Mouse (Mus musculus): ENCODE measurements at regions not wholly inside any gene's neighbourhood (a gene's known extent, or its start where the extent isn't known, plus 50 kb on each side); places are given as distances from the start of the nearest gene placed in this dataset.

GRCm38 (mm10) chr11:27025500-27025899 lies 431.7 kb upstream of the Vrk2 start:
- no peaks in the 10 kb centered on the region for H3K4me1 ChIP-seq (ENCODE audit: control insufficient read depth, insufficient read depth, low read length)
- no peaks in the 10 kb centered on the region for H3K27me3 ChIP-seq (ENCODE audit: control insufficient read depth, insufficient read depth, low read length)
- no peak for ATAC-seq (replicated peaks; ENCODE audit: insufficient number of reproducible peaks, low FRiP score, low TSS enrichment)
- no peaks in the 10 kb centered on the region for H3K9me3 ChIP-seq (replicated peaks; ENCODE audit: control insufficient read depth, low read length)
- H3K4me2 ChIP-seq, result no peak overlapping the region
- H3K36me3 ChIP-seq (ENCODE audit: control insufficient read depth, insufficient read depth, low read length), result no peaks in the 10 kb centered on the region
- no peak overlapping the region for H3K9ac ChIP-seq (ENCODE audit: low read depth, low read length)
- H3K4me3 ChIP-seq (ENCODE audit: low read depth, low read length), result no peak overlapping the region
- 83% methylated on average over 2 of the region's 2 CpGs for WGBS (ENCODE audit: insufficient replicate concordance)
- no peak overlapping the region for H3K27ac ChIP-seq (ENCODE audit: low read depth, low read length)

- Histone ChIP-seq H3K9me3 (replicated peaks; ENCODE audit: control insufficient read depth, low read length) (no peaks in the 10 kb centered on the region), H3K36me3 (ENCODE audit: control insufficient read depth, insufficient read depth, low read length) (no peaks in the 10 kb centered on the region), H3K27me3 (ENCODE audit: control insufficient read depth, insufficient read depth, low read length) (no peaks in the 10 kb centered on the region), H3K27ac (ENCODE audit: low read depth, low read length) (no peak overlapping the region), H3K4me2 (no peak overlapping the region), H3K9ac (ENCODE audit: low read depth, low read length) (no peak overlapping the region), H3K4me3 (ENCODE audit: low read depth, low read length) (no peak overlapping the region), H3K4me1 (ENCODE audit: control insufficient read depth, insufficient read depth, low read length) (no peaks in the 10 kb centered on the region)
- ATAC-seq (replicated peaks; ENCODE audit: insufficient number of reproducible peaks, low FRiP score, low TSS enrichment), result no peak; the same call in 1 of the 2 replicates
- 23% methylated on average over 3 of the region's 3 CpGs for WGBS (ENCODE audit: insufficient replicate concordance)
These were observed 402.7 kb upstream of the Vrk2 start for GRCm38 (mm10) chr11:26996292-26997099.

- H3K9me3 ChIP-seq (replicated peaks; ENCODE audit: control insufficient read depth, low read length), result no peaks in the 10 kb centered on the region
- no peak for ATAC-seq (replicated peaks; ENCODE audit: insufficient number of reproducible peaks, low FRiP score, low TSS enrichment)
- H3K9ac ChIP-seq (ENCODE audit: low read depth, low read length), result no peak overlapping the region
- H3K4me1 ChIP-seq (ENCODE audit: control insufficient read depth, insufficient read depth, low read length), result no peaks in the 10 kb centered on the region
- no peak overlapping the region for H3K27ac ChIP-seq (ENCODE audit: low read depth, low read length)
- H3K36me3 ChIP-seq (ENCODE audit: control insufficient read depth, insufficient read depth, low read length), result no peaks in the 10 kb centered on the region
- H3K4me3 ChIP-seq (ENCODE audit: low read depth, low read length), result no peak overlapping the region
- H3K27me3 ChIP-seq (ENCODE audit: control insufficient read depth, insufficient read depth, low read length), result no peaks in the 10 kb centered on the region
- no peak overlapping the region for H3K4me2 ChIP-seq
- WGBS (ENCODE audit: insufficient replicate concordance), result 74% methylated on average over 7 of the region's 7 CpGs
These were observed 387.4 kb upstream of the Vrk2 start for GRCm38 (mm10) chr11:26981216-26981615.

GRCm38 (mm10) chr11:26972533-26973081 lies 378.8 kb upstream of the Vrk2 start:
- ATAC-seq (replicated peaks; ENCODE audit: insufficient number of reproducible peaks, low FRiP score, low TSS enrichment), result no peak
- no peaks in the 10 kb centered on the region for H3K9me3 ChIP-seq (replicated peaks; ENCODE audit: control insufficient read depth, low read length)
- H3K4me2 ChIP-seq, result no peak overlapping the region
- no peak overlapping the region for H3K9ac ChIP-seq (ENCODE audit: low read depth, low read length)
- no peak overlapping the region for H3K4me3 ChIP-seq (ENCODE audit: low read depth, low read length)
- whole genome bisulfite sequencing (ENCODE audit: insufficient replicate concordance), result 76% methylated on average over 8 of the region's 8 CpGs
- no peak overlapping the region for H3K27ac ChIP-seq (ENCODE audit: low read depth, low read length)
- H3K27me3 ChIP-seq (ENCODE audit: control insufficient read depth, insufficient read depth, low read length), result no peaks in the 10 kb centered on the region
- H3K4me1 ChIP-seq (ENCODE audit: control insufficient read depth, insufficient read depth, low read length), result no peaks in the 10 kb centered on the region
- no peaks in the 10 kb centered on the region for H3K36me3 ChIP-seq (ENCODE audit: control insufficient read depth, insufficient read depth, low read length)

- H3K4me3 ChIP-seq (ENCODE audit: low read depth, low read length), result no peak overlapping the region
- no peak overlapping the region for H3K9ac ChIP-seq (ENCODE audit: low read depth, low read length)
- no peak for ATAC-seq (replicated peaks; ENCODE audit: insufficient number of reproducible peaks, low FRiP score, low TSS enrichment)
- WGBS (ENCODE audit: insufficient replicate concordance), result 90% methylated on average over 2 of the region's 2 CpGs
- H3K27ac ChIP-seq (ENCODE audit: low read depth, low read length), result no peak overlapping the region
- H3K4me2 ChIP-seq, result no peak overlapping the region
- no peaks in the 10 kb centered on the region for H3K27me3 ChIP-seq (ENCODE audit: control insufficient read depth, insufficient read depth, low read length)
- H3K9me3 ChIP-seq (replicated peaks; ENCODE audit: control insufficient read depth, low read length), result no peaks in the 10 kb centered on the region
- H3K36me3 ChIP-seq (ENCODE audit: control insufficient read depth, insufficient read depth, low read length), result no peaks in the 10 kb centered on the region
- H3K4me1 ChIP-seq (ENCODE audit: control insufficient read depth, insufficient read depth, low read length), result no peaks in the 10 kb centered on the region
These were observed 377.4 kb upstream of the Vrk2 start for GRCm38 (mm10) chr11:26971161-26971560.

GRCm38 (mm10) chr11:26967427-26967826 lies 373.6 kb upstream of the Vrk2 start:
- no peak overlapping the region for H3K27ac ChIP-seq (ENCODE audit: low read depth, low read length)
- 71% methylated on average over 4 of the region's 4 CpGs for WGBS (ENCODE audit: insufficient replicate concordance)
- no peaks in the 10 kb centered on the region for H3K27me3 ChIP-seq (ENCODE audit: control insufficient read depth, insufficient read depth, low read length)
- no peak for ATAC-seq (replicated peaks; ENCODE audit: insufficient number of reproducible peaks, low FRiP score, low TSS enrichment)
- H3K4me3 ChIP-seq (ENCODE audit: low read depth, low read length), result no peak overlapping the region
- no peak overlapping the region for H3K4me2 ChIP-seq
- no peak overlapping the region for H3K9ac ChIP-seq (ENCODE audit: low read depth, low read length)
- H3K36me3 ChIP-seq (ENCODE audit: control insufficient read depth, insufficient read depth, low read length), result no peaks in the 10 kb centered on the region
- H3K9me3 ChIP-seq (replicated peaks; ENCODE audit: control insufficient read depth, low read length), result no peaks in the 10 kb centered on the region
- peaks cover 6% of the 10 kb centered on the region; the same call in 1 of the 2 replicates for H3K4me1 ChIP-seq (ENCODE audit: control insufficient read depth, insufficient read depth, low read length)

GRCm38 (mm10) chr11:26962928-26963667 lies 369.3 kb upstream of the Vrk2 start:
- no peak for ATAC-seq (replicated peaks; ENCODE audit: insufficient number of reproducible peaks, low FRiP score, low TSS enrichment)
- Histone ChIP-seq H3K9me3 (replicated peaks; ENCODE audit: control insufficient read depth, low read length) (no peaks in the 10 kb centered on the region), H3K36me3 (ENCODE audit: control insufficient read depth, insufficient read depth, low read length) (no peaks in the 10 kb centered on the region), H3K27me3 (ENCODE audit: control insufficient read depth, insufficient read depth, low read length) (no peaks in the 10 kb centered on the region; the same call in 1 of the 2 replicates), H3K9ac (ENCODE audit: low read depth, low read length) (no peak overlapping the region), H3K4me1 (ENCODE audit: control insufficient read depth, insufficient read depth, low read length) (peaks cover 6% of the 10 kb centered on the region; the same call in 1 of the 2 replicates), H3K27ac (ENCODE audit: low read depth, low read length) (no peak overlapping the region; the same call in 1 of the 2 replicates), H3K4me2 (no peak overlapping the region), H3K4me3 (ENCODE audit: low read depth, low read length) (no peak overlapping the region)
- 51% methylated on average over 8 of the region's 8 CpGs for WGBS (ENCODE audit: insufficient replicate concordance)

- Histone ChIP-seq H3K4me3 (ENCODE audit: low read depth, low read length) (no peak overlapping the region), H3K4me1 (ENCODE audit: control insufficient read depth, insufficient read depth, low read length) (peaks cover 6% of the 10 kb centered on the region; the same call in 1 of the 2 replicates), H3K4me2 (peak overlapping the region; percentile 41), H3K9ac (ENCODE audit: low read depth, low read length) (no peak overlapping the region), H3K27me3 (ENCODE audit: control insufficient read depth, insufficient read depth, low read length) (no peaks in the 10 kb centered on the region; the same call in 1 of the 2 replicates), H3K9me3 (replicated peaks; ENCODE audit: control insufficient read depth, low read length) (no peaks in the 10 kb centered on the region), H3K36me3 (ENCODE audit: control insufficient read depth, insufficient read depth, low read length) (no peaks in the 10 kb centered on the region), H3K27ac (ENCODE audit: low read depth, low read length) (no peak overlapping the region)
- no peak for ATAC-seq (replicated peaks; ENCODE audit: insufficient number of reproducible peaks, low FRiP score, low TSS enrichment)
- 43% methylated on average over 18 of the region's 18 CpGs for WGBS (ENCODE audit: insufficient replicate concordance)
These were observed 368.5 kb upstream of the Vrk2 start for GRCm38 (mm10) chr11:26962040-26962927.
